Mouse (Mus musculus): Measurements from ENCODE around the gene Clybl. TPM values are rescaled to one million over a fixed set of nuclear protein-coding genes. Genes with fewer than 3 reads are reported as not detected.

The Clybl gene
- polyA plus RNA-seq, 1 experiment from 2014 or later: 91.9 TPM

GRCm38 (mm10) chr14:122364026-122364425 is 182.5 kb downstream of the Clybl start:
- H3K4me3 ChIP-seq (ENCODE audit: low read length): no peak overlapping the region
- no peak overlapping the region for H3K4me2 ChIP-seq (ENCODE audit: low read depth, low read length)
- 92% methylated on average over 3 of the region's 3 CpGs for WGBS
- no peaks in the 10 kb centered on the region for H3K36me3 ChIP-seq (ENCODE audit: control insufficient read depth, insufficient read depth)
- no peaks in the 10 kb centered on the region for H3K9me3 ChIP-seq (replicated peaks; ENCODE audit: control insufficient read depth, low read length)
- no peaks in the 10 kb centered on the region for H3K4me1 ChIP-seq (ENCODE audit: control insufficient read depth, insufficient read depth, low read length)
- no peak overlapping the region for H3K27ac ChIP-seq (ENCODE audit: low read length)
- H3K9ac ChIP-seq (ENCODE audit: low read length): no peak overlapping the region
- ATAC-seq (replicated peaks; ENCODE audit: extremely low read depth, insufficient read depth, low FRiP score): no peak
- H3K27me3 ChIP-seq (ENCODE audit: control insufficient read depth, insufficient read depth, low read length): no peaks in the 10 kb centered on the region

DNA sequence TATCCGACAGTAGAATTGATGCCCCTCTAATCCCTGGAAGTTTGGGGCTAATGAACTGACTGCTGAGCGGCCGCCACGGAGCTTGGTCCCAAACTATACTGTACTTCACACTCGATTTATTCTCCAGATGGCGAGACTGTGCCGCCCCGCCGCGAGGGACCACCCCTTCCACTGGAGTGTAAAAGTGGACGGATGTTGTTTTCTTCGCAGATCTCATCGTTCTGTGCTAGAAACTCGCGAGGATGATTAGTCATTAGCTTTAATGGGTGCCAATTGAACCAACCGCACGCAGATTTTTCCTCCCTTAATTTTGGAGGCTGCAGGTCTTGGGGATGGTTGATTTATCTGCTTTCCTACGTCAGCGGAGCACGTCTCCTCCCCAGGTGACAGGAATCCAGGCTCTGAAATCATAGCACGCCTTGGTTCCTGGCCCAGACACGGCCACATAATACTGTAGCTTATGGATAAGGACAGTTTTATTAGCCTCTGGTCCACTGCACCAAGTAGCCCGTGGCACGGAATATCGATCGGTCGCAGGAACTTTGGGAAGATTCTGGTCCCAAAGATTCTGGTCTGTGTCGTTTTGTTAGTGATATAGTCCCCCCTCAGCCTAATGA is 185.9 kb downstream of the Clybl start:
- Histone ChIP-seq H3K36me3 (ENCODE audit: control insufficient read depth, insufficient read depth) (no peaks in the 10 kb centered on the region), H3K4me2 (ENCODE audit: low read depth, low read length) (no peak overlapping the region), H3K4me3 (ENCODE audit: low read length) (no peak overlapping the region), H3K27ac (ENCODE audit: low read length) (no peak overlapping the region), H3K9me3 (replicated peaks; ENCODE audit: control insufficient read depth, low read length) (no peaks in the 10 kb centered on the region), H3K4me1 (ENCODE audit: control insufficient read depth, insufficient read depth, low read length) (no peaks in the 10 kb centered on the region), H3K27me3 (ENCODE audit: control insufficient read depth, insufficient read depth, low read length) (no peaks in the 10 kb centered on the region), H3K9ac (ENCODE audit: low read length) (no peak overlapping the region)
- no peak for ATAC-seq (replicated peaks; ENCODE audit: extremely low read depth, insufficient read depth, low FRiP score)
- 86% methylated on average over 28 of the region's 28 CpGs for WGBS

GRCm38 (mm10) chr14:122367882-122368418 is 186.4 kb downstream of the Clybl start:
- Histone ChIP-seq H3K4me1 (ENCODE audit: control insufficient read depth, insufficient read depth, low read length) (no peaks in the 10 kb centered on the region), H3K36me3 (ENCODE audit: control insufficient read depth, insufficient read depth) (no peaks in the 10 kb centered on the region), H3K27ac (ENCODE audit: low read length) (no peak overlapping the region), H3K4me3 (ENCODE audit: low read length) (no peak overlapping the region), H3K27me3 (ENCODE audit: control insufficient read depth, insufficient read depth, low read length) (no peaks in the 10 kb centered on the region), H3K9me3 (replicated peaks; ENCODE audit: control insufficient read depth, low read length) (no peaks in the 10 kb centered on the region), H3K4me2 (ENCODE audit: low read depth, low read length) (no peak overlapping the region), H3K9ac (ENCODE audit: low read length) (no peak overlapping the region)
- 83% methylated on average over 3 of the region's 3 CpGs for WGBS
- ATAC-seq (replicated peaks; ENCODE audit: extremely low read depth, insufficient read depth, low FRiP score): no peak

GRCm38 (mm10) chr14:122368501-122368900 is 187.0 kb downstream of the Clybl start:
- ATAC-seq (replicated peaks; ENCODE audit: extremely low read depth, insufficient read depth, low FRiP score): no peak
- Histone ChIP-seq H3K9me3 (replicated peaks; ENCODE audit: control insufficient read depth, low read length) (no peaks in the 10 kb centered on the region), H3K9ac (ENCODE audit: low read length) (no peak overlapping the region), H3K4me2 (ENCODE audit: low read depth, low read length) (no peak overlapping the region), H3K36me3 (ENCODE audit: control insufficient read depth, insufficient read depth) (no peaks in the 10 kb centered on the region), H3K27ac (ENCODE audit: low read length) (no peak overlapping the region), H3K4me3 (ENCODE audit: low read length) (no peak overlapping the region), H3K27me3 (ENCODE audit: control insufficient read depth, insufficient read depth, low read length) (no peaks in the 10 kb centered on the region; the same call in 1 of the 2 replicates), H3K4me1 (ENCODE audit: control insufficient read depth, insufficient read depth, low read length) (no peaks in the 10 kb centered on the region)
- 85% methylated on average over 8 of the region's 8 CpGs for WGBS

DNA sequence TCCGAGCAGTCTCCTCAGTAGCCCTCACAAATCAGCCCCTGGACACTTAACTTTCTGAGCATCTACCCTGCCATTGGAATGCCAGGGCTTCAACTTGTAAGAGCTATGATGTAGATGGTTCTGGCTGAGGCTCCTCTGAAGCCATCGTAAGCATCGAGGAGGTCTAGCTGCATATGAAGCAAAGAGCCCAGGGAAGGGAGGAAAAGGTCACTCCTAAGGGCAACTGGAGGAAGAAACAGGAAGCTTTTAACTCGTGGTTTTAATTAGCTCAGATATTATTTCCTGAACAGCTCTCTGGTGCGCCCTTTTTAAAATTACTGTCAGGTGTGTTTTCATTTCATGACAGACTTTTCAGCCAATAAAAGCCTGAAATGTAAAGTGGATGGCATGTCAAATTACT is 190.5 kb downstream of the Clybl start:
- no peaks in the 10 kb centered on the region for H3K4me1 ChIP-seq (ENCODE audit: control insufficient read depth, insufficient read depth, low read length)
- no peak overlapping the region for H3K4me2 ChIP-seq (ENCODE audit: low read depth, low read length)
- H3K9ac ChIP-seq (ENCODE audit: low read length): no peak overlapping the region
- WGBS: 68% methylated on average over 5 of the region's 5 CpGs
- H3K27ac ChIP-seq (ENCODE audit: low read length): no peak overlapping the region
- no peaks in the 10 kb centered on the region; the same call in 1 of the 2 replicates for H3K27me3 ChIP-seq (ENCODE audit: control insufficient read depth, insufficient read depth, low read length)
- ATAC-seq (replicated peaks; ENCODE audit: extremely low read depth, insufficient read depth, low FRiP score): no peak
- no peak overlapping the region for H3K4me3 ChIP-seq (ENCODE audit: low read length)
- H3K36me3 ChIP-seq (ENCODE audit: control insufficient read depth, insufficient read depth): no peaks in the 10 kb centered on the region
- H3K9me3 ChIP-seq (replicated peaks; ENCODE audit: control insufficient read depth, low read length): no peaks in the 10 kb centered on the region

DNA sequence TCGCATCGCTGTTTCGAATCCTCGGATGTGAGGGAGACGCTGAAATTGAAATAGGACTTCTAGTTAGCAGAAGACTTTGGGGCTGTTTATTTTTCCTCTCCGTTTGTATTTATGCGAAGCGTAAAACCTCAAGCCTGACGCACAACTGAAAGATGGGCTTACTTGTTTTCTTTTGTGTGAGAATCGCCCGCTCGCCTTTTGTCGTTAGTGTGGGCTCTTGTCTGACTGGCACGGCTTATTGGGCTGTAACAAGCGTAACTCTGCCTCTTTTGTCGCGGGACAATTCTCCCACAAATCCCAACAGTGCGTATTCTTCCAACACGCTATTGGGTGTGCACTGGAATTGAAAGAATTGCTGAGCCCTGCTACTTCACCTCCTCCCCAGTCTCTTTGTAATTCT is 192.0 kb downstream of the Clybl start:
- Histone ChIP-seq H3K9ac (ENCODE audit: low read length) (no peak overlapping the region), H3K27ac (ENCODE audit: low read length) (no peak overlapping the region), H3K4me3 (ENCODE audit: low read length) (no peak overlapping the region), H3K27me3 (ENCODE audit: control insufficient read depth, insufficient read depth, low read length) (no peaks in the 10 kb centered on the region; the same call in 1 of the 2 replicates), H3K4me1 (ENCODE audit: control insufficient read depth, insufficient read depth, low read length) (no peaks in the 10 kb centered on the region), H3K4me2 (ENCODE audit: low read depth, low read length) (no peak overlapping the region), H3K9me3 (replicated peaks; ENCODE audit: control insufficient read depth, low read length) (no peaks in the 10 kb centered on the region), H3K36me3 (ENCODE audit: control insufficient read depth, insufficient read depth) (no peaks in the 10 kb centered on the region)
- ATAC-seq (replicated peaks; ENCODE audit: extremely low read depth, insufficient read depth, low FRiP score): no peak
- WGBS: 58% methylated on average over 19 of the region's 19 CpGs

GRCm38 (mm10) chr14:122374285-122374997 is 192.9 kb downstream of the Clybl start:
- Histone ChIP-seq H3K9ac (ENCODE audit: low read length) (no peak overlapping the region), H3K4me2 (ENCODE audit: low read depth, low read length) (no peak overlapping the region; the same call in 1 of the 2 replicates), H3K27me3 (ENCODE audit: control insufficient read depth, insufficient read depth, low read length) (no peaks in the 10 kb centered on the region; the same call in 1 of the 2 replicates), H3K36me3 (ENCODE audit: control insufficient read depth, insufficient read depth) (no peaks in the 10 kb centered on the region), H3K27ac (ENCODE audit: low read length) (no peak overlapping the region), H3K4me3 (ENCODE audit: low read length) (no peak overlapping the region), H3K4me1 (ENCODE audit: control insufficient read depth, insufficient read depth, low read length) (no peaks in the 10 kb centered on the region), H3K9me3 (replicated peaks; ENCODE audit: control insufficient read depth, low read length) (no peaks in the 10 kb centered on the region)
- ATAC-seq (replicated peaks; ENCODE audit: extremely low read depth, insufficient read depth, low FRiP score): no peak
- WGBS: 33% methylated on average over 9 of the region's 9 CpGs

- Histone ChIP-seq H3K4me1 (ENCODE audit: control insufficient read depth, insufficient read depth, low read length) (no peaks in the 10 kb centered on the region), H3K27ac (ENCODE audit: low read length) (no peak overlapping the region), H3K4me2 (ENCODE audit: low read depth, low read length) (no peak overlapping the region), H3K9me3 (replicated peaks; ENCODE audit: control insufficient read depth, low read length) (no peaks in the 10 kb centered on the region), H3K27me3 (ENCODE audit: control insufficient read depth, insufficient read depth, low read length) (no peaks in the 10 kb centered on the region; the same call in 1 of the 2 replicates), H3K4me3 (ENCODE audit: low read length) (no peak overlapping the region), H3K36me3 (ENCODE audit: control insufficient read depth, insufficient read depth) (no peaks in the 10 kb centered on the region), H3K9ac (ENCODE audit: low read length) (no peak overlapping the region)
- ATAC-seq (replicated peaks; ENCODE audit: extremely low read depth, insufficient read depth, low FRiP score): no peak
- WGBS: 70% methylated on average over 12 of the region's 12 CpGs
These were observed 193.7 kb downstream of the Clybl start for GRCm38 (mm10) chr14:122375070-122375811.

Measured in heart, embryonic 16.5 days (tissue).